Mouse (Mus musculus) limb, embryonic 14.5 days (tissue): ENCODE data around the gene Sp110. TPM values are rescaled to one million over a fixed set of nuclear protein-coding genes. Genes with fewer than 3 reads are reported as not detected.
"Not testable (repeated sequence)": the region's sequence is repeated elsewhere in the genome, so short reads cannot be mapped to it uniquely, and the experiment has no call there.

Experiments used
- ATAC-seq: fragments of 200-750 bp; cut with Nextera tagmentation; 2 replicates; pipeline ENCODE4 v1.8.0; 2017; ENCODE audit warnings: low read depth, moderate number of reproducible peaks, moderate TSS enrichment; ENCODE audit not compliant: low FRiP score
- DNase-seq: peaks from one replicate; pipeline ENCODE4 v3.0.0-alpha.2; 2015; ENCODE audit warnings: low spot score
- H3K27ac ChIP-seq: fragments of 300-500 bp; sonication (generic); replicated peaks from 2 replicates; pipeline ENCODE4 v1.5.1; 2014; ENCODE audit warnings: low read depth, mild to moderate bottlenecking, low read length, moderate library complexity, mixed read lengths
- H3K27me3 ChIP-seq: fragments of 300-500 bp; sonication (generic); 2 replicates; pipeline ENCODE4 v1.6.1; 2014; ENCODE audit warnings: low read length, mixed read lengths; ENCODE audit not compliant: control insufficient read depth, insufficient read depth
- H3K36me3 ChIP-seq: fragments of 300-500 bp; sonication (generic); 2 replicates; pipeline ENCODE4 v1.6.1; 2014; ENCODE audit warnings: mild to moderate bottlenecking, low read length, moderate library complexity, mixed read lengths; ENCODE audit not compliant: control insufficient read depth, insufficient read depth
- H3K4me1 ChIP-seq: fragments of 300-500 bp; sonication (generic); 2 replicates; pipeline ENCODE4 v1.6.1; 2014; ENCODE audit warnings: antibody characterized with exemption, low read length, mixed read lengths; ENCODE audit not compliant: control insufficient read depth, insufficient read depth
- H3K4me2 ChIP-seq: fragments of 300-500 bp; sonication (generic); replicated peaks from 2 replicates; pipeline ENCODE4 v1.6.1; 2014; ENCODE audit warnings: low read depth, mild to moderate bottlenecking, low read length, moderate library complexity; ENCODE audit not compliant: severe bottlenecking
- H3K4me3 ChIP-seq: fragments of 300-500 bp; sonication (generic); replicated peaks from 2 replicates; pipeline ENCODE4 v1.5.1; 2014; ENCODE audit warnings: low read length
- H3K9ac ChIP-seq: fragments of 300-500 bp; sonication (generic); 2 replicates; pipeline ENCODE4 v1.6.1; 2014; ENCODE audit warnings: mild to moderate bottlenecking, low read depth, low read length, moderate library complexity; ENCODE audit not compliant: severe bottlenecking
- H3K9me3 ChIP-seq: fragments of 300-500 bp; sonication (generic); 2 replicates; pipeline ENCODE4 v1.6.1; 2016; ENCODE audit warnings: low read length; ENCODE audit not compliant: control insufficient read depth
- WGBS: fragments of 180-500 bp; shearing (Covaris S2); extraction: QIAGEN DNeasy Blood & Tissue Kit; methylation state at CpG from one replicate; pipeline ENCODE4 v1.1.7; 2014; 5-methylcytosine and 5-hydroxymethylcytosine counted together
- polyA plus RNA-seq, 2 experiments: library from polyadenylated mRNA; depleted of rRNA in 1 of 2; stranded (reverse) in 1 of 2; unstranded in 1 of 2; fragments of >200 nt; fragmentation: Nextera tagmentation in 1 of 2; extraction: Ambion mirVana in 1 of 2; gene quantifications; 2 replicates each; pipeline versions ENCODE4 v1.2.1 to v1.2.3; 2012 to 2014

Sp110 gene
- polyA plus RNA-seq, 2 experiments = 1.9 to 2.1 TPM

DNA sequence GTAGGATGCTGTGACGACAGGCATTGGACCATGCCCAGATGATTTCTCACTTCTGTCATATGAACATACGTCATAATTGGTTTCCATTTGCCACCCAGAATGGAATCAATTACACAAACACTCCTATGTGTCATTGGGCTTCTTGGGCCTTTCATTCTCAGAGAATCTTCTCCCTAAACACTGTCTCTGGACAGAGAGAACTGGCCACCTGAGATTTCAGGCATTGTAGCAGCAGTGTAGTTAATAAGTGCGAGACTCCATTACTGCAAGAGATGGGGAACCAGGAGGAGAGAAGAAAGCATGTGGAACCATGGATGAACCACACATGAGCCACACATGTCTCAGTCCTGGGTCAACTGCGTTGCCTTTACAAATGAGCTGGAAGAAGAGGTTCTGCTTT lies 9.7 kb upstream of the Sp110 start:
- H3K9ac ChIP-seq, DNase-seq, H3K27me3 ChIP-seq, H3K9me3 ChIP-seq, H3K36me3 ChIP-seq, H3K4me1 ChIP-seq, H3K27ac ChIP-seq, H3K4me2 ChIP-seq, H3K4me3 ChIP-seq, ATAC-seq: not testable (repeated sequence)
- WGBS = 80% methylated on average over 3 of the region's 4 CpGs

DNA sequence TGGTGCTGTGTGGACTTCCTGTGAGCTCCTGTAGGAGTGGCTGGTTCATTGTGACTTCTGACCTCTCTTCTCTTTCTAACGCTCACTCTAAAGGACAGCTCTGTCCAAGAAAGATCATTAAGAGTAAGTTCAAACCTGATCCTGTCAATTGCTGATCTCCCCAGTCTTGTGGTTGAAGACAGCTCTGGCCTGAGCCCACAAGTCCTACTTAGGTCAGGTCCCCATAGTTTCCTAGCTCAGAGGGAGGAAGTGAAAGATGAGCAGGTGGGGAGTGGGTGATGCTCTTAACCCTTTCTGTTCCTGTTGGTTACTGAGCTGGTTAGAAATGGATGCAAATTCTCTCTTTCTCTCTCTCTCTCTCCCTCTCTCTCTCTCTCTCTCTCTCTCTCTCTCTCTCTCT lies 5.7 kb upstream of the Sp110 start:
- H3K4me3 ChIP-seq, H3K27ac ChIP-seq, H3K4me1 ChIP-seq, ATAC-seq, H3K27me3 ChIP-seq, H3K9me3 ChIP-seq, DNase-seq, H3K4me2 ChIP-seq, H3K9ac ChIP-seq, H3K36me3 ChIP-seq: not testable (repeated sequence)
- no CpG with 5 or more reads among the region's 1 CpGs for WGBS

DNA sequence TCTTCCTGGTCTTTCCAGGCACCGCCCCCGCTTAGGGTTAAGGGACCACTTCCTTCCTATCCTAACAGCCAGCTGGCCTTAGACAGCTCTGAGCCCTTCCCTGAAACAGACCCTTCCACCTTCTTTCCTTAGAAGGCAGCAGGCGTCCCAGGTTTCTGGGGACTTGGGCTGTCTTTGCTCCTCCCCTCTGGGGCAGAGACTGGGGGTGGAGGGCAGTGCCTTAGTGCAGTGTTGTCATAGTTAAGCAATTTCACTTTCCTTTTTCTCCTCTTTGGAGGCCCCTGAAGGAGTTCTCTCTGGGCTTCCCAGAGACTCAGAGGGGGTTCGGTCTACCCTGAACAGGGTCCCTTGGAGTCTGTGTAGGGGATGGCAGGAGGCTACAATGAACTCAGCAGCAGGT lies 2.2 kb upstream of the Sp110 start:
- H3K9ac ChIP-seq, H3K9me3 ChIP-seq, DNase-seq, H3K4me3 ChIP-seq, H3K36me3 ChIP-seq, H3K4me2 ChIP-seq, ATAC-seq, H3K4me1 ChIP-seq, H3K27ac ChIP-seq, H3K27me3 ChIP-seq: not testable (repeated sequence)
- WGBS = 63% methylated on average over 4 of the region's 4 CpGs

DNA sequence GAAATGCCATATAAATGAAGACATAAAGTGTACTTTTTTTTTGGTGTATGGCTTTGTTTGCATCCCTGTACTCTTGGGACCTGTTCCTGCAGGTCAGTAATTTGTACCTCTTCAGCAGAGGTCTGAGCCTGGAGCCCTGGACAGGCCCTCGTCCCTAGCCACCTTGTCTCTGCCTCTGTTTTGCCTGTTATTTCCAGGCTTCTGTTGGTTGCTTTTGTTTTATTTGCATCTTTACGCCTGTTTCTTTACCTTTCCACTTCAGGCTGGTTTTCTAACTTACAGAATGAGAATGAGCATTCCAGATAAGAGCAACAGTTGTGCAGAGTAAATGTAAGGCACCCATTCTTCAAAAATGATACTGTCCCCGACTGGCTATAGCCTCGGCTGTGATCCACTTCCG lies 1.5 kb upstream of the Sp110 start, which contains the start of gene Sp140:
Gene Sp140 (plus strand): TSS at position 301 of the 400 bp plus-strand sequence.
- H3K9ac ChIP-seq, H3K4me3 ChIP-seq, H3K27me3 ChIP-seq, H3K27ac ChIP-seq, ATAC-seq, H3K4me2 ChIP-seq, DNase-seq, H3K4me1 ChIP-seq, H3K9me3 ChIP-seq, H3K36me3 ChIP-seq: not testable (repeated sequence)
- no CpG with 5 or more reads among the region's 5 CpGs for WGBS

DNA sequence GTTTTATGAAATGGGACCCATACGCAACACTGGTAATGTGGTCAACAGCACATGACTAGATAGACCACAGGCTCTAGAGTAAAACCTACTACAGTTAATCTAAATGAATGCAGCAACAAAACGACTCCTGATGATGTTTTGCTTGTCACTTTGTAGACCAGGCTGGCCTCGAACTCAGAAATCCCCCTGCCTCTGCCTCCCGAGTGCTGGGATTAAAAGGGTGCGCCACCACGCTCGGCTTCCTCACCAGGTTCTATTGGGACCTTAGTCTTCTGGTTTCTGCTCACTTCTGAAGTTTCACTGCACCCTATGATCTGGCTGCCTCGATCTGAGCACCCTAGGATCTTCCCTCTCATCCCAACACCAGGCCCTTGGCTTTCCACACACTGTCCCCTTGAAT lies 6.1 kb downstream of the Sp110 start:
- not testable (repeated sequence) for H3K4me1 ChIP-seq, H3K4me2 ChIP-seq, H3K9me3 ChIP-seq, DNase-seq, H3K27ac ChIP-seq, H3K36me3 ChIP-seq, ATAC-seq, H3K27me3 ChIP-seq, H3K4me3 ChIP-seq, H3K9ac ChIP-seq
- 84% methylated on average over 8 of the region's 8 CpGs for whole genome bisulfite sequencing

DNA sequence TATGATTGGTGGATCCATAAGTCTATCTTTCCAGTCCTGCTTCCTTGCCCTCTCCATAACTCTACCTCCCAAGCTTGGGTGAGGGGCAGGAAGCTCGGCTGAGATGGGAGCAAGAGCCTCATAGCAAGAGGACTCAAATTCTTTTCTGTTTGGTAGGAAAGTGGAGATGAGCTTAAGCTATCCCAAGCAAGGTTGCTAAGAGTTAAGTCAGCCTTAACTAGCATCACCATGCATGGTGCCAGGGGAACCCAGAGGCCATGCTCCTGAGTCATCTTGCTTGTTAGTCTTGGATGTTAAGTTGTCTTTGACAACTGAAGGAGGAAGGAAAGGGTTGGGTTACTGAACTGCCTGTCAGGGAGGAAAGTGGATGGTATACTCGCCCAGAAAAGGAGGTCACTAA lies 9.9 kb downstream of the Sp110 start:
- 78% methylated on average over 1 of the region's 2 CpGs for WGBS
- not testable (repeated sequence) for ATAC-seq, H3K4me2 ChIP-seq

DNA sequence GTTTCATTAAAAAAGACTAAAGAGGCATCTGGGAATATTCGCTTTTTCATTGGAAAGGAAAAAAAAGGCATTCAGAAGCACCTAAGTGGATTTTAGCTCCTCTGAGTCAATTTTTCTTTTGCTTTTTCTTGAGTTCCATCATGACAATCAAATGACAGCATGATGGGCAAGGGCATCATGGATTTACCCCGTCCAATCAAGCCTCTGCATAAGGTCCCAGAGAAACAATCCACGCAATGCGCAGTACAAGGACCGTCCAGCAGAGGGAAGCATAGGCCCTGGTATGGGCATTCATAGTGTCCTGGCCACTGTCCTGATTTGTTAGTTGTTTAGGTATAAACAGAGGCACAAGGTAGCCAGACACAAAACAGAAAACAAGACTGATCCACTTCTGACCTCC lies 17.1 kb downstream of the Sp110 start:
- WGBS = 41% methylated on average over 5 of the region's 5 CpGs
- not testable (repeated sequence) for ATAC-seq

More for the DNA sequence above, 9.9 kb downstream of the Sp110 start:
- DNase-seq, H3K27ac ChIP-seq, H3K9ac ChIP-seq, H3K36me3 ChIP-seq, H3K4me3 ChIP-seq, H3K4me1 ChIP-seq, H3K27me3 ChIP-seq, H3K9me3 ChIP-seq: not testable (repeated sequence)

DNA sequence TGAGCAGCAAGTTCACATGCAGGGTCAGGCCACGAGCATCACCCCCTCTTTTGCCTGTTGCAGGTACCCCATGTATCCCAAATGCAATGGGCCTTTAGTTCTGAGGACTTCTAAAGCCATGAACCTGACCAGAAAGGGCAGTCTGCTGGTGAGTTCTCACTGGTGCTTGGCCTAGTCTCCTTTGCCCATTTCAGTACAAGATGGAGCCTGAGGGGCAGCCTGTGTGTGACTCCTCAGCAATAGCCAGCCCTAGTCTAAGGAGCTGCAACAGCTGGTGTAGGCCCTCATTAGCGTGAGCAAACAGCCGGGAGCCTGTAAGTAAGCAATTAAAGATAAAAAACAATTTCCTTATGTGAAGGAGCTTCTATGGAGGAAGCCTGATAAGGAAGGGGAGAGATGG lies 18.0 kb downstream of the Sp110 start:
- not testable (repeated sequence) for H3K27ac ChIP-seq, H3K27me3 ChIP-seq, H3K9me3 ChIP-seq, DNase-seq, ATAC-seq, H3K9ac ChIP-seq, H3K36me3 ChIP-seq, H3K4me1 ChIP-seq, H3K4me2 ChIP-seq, H3K4me3 ChIP-seq
- WGBS = 59% methylated on average over 3 of the region's 3 CpGs

More for the DNA sequence above, 17.1 kb downstream of the Sp110 start:
- not testable (repeated sequence) for H3K4me1 ChIP-seq, H3K4me3 ChIP-seq, H3K4me2 ChIP-seq, H3K36me3 ChIP-seq, H3K9ac ChIP-seq, H3K27me3 ChIP-seq, DNase-seq, H3K9me3 ChIP-seq, H3K27ac ChIP-seq

DNA sequence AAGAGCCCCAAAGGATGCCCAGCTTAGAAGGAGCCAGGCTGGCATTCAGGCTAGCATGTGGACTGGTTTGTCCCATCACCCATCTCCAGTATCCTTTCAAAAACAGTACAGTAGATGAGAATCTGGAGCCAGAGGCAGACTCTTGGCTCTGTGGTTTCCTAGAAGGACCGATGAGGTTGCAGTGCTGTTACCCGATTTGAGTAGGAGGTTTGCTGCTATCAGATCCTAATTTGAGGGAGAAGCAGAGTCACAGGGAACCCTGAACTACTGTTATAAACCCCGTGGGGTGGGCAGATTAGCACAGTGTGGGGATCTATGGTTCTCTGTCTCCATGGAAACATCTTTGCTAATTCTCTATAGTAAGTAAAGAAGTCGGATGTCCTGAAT lies 18.5 kb downstream of the Sp110 start:
- H3K27me3 ChIP-seq, H3K4me3 ChIP-seq, H3K9ac ChIP-seq, H3K9me3 ChIP-seq, H3K27ac ChIP-seq, ATAC-seq, H3K4me2 ChIP-seq, H3K4me1 ChIP-seq, H3K36me3 ChIP-seq, DNase-seq: not testable (repeated sequence)
- 81% methylated on average over 2 of the region's 4 CpGs for WGBS
